Mouse (Mus musculus): ENCODE results near the gene Rsad1.

Gene Rsad1

DNA sequence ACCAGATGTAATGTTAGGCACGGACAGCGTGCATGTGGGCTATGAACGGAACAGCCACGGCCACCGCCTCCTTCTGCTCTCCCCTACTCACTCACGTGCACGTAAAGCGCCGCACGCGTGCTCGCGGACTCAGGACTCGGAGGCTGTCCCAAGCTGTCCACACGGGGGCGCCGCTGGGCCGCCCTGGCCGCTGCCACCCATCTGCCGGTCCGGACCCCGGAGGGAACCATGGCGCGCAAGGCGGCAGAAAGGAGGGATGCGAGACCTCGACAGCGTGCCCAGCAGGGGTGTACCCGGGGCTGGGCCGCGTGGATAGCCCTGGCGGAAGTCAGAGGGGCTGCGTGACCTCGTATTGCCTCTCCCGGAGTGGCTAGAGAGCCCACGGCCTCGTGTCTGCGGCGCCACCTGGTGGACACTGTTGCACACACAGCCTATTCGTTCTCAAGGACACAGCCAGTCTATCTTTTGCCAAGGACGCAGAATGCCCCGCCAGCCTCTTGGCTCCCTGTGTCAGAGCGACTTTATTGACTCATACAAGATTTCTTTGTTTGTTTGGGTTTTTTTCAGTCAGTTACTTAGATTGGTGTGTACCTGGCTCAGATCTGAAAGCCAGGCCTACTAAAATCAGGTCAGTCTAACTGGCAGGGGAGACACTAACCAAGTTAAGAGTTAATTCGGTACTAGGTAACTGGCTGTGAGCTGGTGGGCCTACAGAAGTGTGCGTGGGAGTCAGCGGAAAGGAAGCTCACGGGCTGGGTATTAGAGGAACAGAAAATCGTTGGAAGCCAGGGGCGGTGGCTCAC is at the start of gene Rsad1:
TSS of gene Rsad1 (minus strand) at position 368 of the 803 bp plus-strand sequence.
- peak; percentile 97 for DNase-seq

DNA sequence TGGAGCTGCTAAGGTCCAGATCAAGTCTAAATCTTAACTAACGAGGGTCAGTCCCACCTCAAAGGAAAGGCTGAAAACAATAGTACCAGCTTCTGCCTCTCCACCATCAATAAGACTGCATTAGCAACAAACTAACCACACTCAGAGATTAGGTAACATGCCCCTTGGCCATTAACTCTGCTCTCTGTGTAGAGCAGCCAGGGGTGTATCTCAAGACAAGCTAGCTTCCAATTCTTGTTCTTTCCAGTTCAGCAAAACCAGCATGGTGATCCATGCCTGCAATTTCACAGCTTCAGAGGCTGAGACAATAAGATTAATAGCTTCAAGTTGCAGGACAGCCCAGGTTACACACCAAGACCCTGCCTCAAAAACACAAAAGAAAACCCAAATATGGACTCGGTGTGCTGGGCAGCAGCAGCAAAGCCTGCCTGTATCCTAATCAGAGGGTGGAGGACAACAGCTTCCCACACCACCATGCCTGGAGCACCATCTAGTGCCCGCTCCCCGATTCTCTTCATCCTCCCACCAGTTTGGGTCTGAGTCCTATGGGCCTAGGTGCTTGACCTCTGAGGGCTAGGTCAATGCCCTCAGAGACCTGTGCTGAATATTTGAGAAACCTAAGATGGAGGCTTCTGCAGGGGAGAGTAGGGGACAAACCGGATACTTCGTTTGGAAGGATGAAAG is 49.5 kb upstream of the Rsad1 start:
- DNase-seq: no peak

DNA sequence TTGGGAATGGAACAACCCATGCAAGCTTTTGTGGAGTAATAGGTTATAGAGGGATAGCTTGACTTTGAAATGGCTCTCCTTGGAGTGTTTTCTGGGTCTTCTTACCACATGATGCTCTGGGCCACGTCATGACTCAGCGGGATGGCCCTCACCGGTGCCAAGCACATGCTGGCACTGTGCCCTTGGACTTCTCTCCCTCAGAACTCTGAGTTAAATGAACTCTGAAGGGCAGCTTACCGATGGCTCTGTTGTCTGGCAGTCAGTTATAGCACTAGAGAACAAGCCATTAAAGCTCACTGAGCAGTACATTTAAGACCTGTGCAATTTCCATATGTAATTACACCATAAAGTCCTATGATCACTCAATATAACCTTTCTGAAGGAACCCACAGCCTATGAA is 48.3 kb upstream of the Rsad1 start:
- DNase-seq: no peak

DNA sequence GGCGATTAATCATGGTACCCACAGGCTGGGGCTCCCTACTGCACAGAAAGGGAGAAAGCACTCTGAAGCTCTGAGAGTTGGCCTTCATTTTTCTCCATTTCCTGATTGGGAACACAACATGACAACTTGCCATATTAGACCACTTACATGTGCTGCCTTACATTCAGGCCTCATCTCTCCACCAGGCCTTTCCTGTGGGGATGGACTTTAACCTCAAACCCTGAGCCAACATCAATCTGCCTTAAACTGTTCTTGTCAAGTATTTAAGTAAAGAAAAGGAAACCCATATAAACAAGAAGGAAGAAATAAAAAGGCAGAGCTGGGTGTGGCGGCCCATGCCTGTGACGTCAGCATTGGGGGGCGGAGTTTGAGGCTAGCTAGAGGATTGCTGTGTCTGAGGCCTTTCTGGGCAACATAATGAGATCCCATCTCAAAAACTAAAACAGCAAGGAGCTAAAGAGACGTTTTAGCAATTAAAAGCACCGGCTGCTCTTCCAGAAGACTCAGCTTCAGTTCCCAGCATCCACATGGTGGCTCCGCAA is 47.3 kb upstream of the Rsad1 start:
- DNase-seq: no peak

DNA sequence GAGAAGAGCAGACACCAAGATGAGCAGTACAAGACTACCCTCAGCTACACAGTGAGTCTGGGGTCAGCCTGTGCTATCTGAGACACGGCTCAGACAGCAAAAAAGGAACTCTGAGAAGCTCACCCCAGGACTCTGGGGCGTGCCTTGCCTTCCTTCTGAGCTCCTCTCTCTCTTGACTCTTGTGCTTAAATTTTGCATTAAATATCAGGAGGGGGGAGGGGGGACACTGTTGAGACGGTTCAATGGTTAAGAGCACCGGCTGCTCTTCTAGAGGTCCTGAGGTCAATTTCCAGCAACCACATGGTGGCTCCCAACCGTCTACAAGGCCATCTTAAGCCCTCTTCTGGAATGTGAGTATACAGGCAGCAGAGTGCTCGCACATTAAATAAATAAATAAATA is 38.5 kb upstream of the Rsad1 start:
- no peak for DNase-seq

DNA sequence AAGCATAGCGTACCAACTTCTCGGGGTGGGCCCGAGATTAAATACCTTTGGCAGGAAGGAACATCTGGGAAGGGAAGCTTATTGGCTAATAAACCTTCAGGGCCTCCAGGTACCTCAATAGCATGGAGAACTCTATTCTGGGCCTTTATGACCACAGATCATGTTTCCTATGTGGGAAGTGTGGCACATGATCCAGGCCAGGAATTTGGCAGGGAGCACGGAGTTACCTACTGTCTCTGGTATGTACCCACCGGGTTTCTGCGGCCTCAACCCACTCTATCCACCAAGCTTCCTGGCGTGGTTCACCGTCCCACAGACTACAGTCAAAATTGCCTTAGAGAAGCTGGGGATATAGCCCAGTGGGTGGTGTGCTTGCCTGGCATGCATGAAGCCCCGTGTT is 36.0 kb upstream of the Rsad1 start:
- no peak for DNase-seq

DNA sequence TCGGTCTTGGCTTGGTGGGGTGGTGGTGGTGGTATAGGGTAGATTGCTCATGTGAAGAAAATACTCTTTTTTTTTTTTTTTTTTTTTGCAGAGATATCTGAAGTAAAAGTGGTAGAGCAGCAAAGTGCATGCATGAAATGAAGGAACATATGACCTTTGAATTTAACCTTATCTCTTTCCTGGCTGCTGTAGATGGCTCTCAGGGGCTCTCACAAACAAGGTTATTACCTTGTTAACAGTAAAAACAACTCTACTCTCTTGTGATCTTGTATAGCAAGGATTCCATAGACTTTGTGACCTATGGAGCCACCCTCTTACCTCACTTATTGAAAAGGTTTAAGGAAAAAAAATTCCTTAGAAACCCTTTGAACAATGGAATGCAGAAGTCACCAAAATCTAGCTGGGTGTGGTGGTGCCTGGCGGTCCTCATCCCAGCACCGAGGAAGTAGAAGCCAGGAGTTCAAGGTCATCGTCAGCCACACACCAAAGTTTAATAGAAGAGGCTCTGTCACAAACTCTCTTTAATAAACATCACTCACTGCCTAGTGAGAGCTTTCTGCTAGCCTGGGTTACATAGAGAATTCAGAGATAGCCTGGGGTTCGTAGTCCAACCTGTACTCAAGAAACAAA is 31.2 kb upstream of the Rsad1 start:
- no peak for DNase-seq

DNA sequence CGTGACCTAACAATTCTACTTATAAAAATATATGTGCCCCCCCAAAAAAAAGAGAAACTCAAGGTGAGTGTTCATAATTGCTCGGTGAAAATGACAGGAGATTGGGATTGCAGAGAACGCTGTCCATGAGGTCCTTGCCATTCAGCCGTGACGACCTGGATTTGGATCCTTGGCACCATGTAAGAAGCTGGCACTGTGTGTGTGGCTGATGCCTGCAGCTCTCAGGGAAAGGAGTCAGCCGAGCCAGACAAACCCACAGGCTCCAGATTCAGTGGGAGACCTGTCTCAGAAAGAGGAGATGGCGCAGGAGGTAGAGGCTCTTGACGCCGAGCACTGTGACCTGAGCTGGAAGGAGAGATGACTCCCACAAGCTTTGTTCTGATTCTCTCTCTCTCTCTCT is 27.3 kb upstream of the Rsad1 start:
- peak; percentile 33 for DNase-seq

DNA sequence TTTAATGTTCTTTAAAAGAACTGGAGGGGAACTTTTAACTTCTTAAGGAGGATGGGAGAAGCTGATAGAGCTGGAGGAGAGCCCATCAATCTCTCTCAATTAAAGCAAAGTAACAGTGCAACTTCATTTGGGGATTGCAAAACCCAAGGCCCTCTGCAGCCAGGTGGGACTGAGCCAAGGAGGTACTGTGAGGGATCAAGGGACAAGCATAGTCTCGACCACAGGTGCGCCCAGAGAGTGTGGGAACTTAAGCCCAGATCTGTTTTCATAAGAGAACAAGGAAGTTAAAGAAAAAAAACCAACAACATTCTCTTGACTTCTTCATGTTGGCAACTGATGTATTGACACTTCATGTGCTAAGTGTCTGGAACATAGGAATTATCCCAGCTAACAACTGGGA is 26.0 kb upstream of the Rsad1 start:
- DNase-seq: no peak

DNA sequence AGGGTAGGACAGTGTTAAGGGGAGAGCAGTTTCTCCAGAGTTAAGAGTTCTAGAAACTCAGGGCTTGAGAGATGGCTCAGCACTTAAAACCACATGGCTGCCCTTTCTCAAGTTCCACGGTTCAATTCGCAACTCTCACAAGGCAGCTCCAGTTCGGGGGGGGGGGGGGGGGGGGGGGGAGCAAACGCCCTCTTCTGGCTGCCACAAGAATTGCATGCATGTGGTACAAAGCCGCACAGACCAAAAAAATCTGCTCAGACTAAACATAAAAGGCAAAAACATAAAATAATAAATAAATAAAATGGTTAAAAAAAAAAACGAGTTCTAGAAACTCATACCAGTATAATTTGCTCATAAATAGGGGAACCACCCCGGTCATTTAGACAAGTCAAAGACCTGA is 25.5 kb upstream of the Rsad1 start:
- no peak for DNase-seq

DNA sequence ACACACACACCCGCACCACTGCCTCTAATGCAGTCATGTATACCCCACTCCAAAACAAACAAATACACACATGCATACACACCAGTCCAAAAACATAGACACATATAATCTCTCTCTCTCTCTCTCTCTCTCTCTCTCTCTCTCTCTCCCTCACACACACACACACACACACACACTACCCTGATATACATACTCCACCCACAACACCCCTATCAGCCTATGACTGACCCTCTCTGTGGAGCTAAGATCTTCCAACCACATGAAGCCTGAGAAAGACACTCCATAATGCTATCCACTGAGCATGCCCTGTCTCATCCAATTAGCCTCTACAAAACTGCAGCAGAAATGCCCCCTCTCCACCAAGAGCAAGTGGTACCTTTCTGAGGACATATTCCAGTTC is 22.8 kb upstream of the Rsad1 start:
- no peak for DNase-seq

DNA sequence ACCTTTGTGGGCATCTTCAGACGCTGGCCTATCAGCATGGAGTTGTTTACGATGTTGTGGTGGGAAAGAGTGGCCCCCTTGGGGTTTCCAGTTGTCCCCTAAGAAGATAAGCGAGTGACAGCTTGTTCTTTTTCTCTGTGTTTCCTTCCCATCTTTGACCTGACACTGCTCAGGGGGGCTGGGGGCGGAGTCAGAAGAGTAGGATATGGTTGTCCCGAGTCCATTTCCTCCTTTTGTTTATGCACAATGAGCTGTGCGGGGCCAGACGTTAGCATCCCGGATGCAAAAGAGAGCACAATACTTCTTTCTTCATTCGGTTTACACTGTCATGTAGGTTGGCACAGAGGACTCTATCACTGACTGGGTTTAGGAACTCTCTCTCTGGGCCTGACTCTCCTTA is 21.6 kb upstream of the Rsad1 start:
- DNase-seq: no peak

DNA sequence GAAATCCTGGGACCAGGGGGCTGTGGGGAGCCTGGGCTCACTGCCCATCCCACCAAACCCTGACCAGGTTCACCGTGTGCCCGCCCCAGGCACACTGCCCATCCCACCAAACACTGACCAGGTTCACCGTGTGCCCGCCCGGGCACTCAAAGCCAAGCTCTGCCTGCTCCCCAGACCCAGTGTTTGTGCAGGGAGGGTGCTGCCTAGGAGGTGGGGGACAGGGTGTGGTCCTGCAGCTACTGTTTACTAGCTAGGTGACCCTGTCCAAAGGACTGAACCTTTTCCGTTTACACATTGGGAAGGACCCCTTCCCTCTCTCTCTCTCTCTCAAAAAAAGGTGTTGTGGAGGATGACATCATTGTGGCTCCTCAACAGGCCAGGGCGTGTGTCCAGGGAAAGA is 18.3 kb upstream of the Rsad1 start:
- no peak for DNase-seq

DNA sequence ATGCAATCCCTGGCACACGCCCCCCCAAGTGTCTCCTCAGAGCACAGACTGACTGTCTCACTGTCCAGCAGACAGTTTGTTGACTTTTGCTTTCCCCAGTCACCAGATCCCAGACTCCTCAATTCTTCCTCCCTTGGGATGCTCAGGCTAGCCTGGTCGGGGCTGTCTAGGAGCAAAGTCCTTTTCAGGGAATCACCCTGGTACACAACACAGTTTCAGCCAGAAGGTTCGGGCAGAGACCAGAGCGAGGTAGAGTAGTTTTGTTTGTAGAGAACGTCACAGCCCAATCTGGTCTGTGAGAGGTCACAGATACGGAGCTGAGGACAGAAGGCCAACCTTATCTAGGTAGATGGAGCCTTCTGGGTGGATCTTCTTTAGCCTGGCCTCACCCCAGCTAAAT is 17.5 kb upstream of the Rsad1 start:
- DNase-seq: no peak

DNA sequence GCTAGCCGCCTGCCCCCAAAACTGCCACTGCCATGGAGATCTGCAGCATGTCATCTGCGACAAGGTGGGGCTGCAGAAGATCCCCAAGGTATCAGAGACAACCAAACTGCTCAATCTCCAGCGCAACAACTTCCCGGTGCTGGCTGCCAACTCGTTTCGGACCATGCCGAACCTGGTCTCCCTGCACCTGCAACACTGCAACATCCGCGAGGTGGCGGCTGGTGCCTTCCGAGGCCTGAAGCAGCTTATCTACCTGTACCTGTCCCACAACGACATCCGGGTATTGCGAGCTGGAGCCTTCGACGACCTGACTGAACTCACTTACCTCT is 16.1 kb upstream of the Rsad1 start:
- DNase-seq: no peak

DNA sequence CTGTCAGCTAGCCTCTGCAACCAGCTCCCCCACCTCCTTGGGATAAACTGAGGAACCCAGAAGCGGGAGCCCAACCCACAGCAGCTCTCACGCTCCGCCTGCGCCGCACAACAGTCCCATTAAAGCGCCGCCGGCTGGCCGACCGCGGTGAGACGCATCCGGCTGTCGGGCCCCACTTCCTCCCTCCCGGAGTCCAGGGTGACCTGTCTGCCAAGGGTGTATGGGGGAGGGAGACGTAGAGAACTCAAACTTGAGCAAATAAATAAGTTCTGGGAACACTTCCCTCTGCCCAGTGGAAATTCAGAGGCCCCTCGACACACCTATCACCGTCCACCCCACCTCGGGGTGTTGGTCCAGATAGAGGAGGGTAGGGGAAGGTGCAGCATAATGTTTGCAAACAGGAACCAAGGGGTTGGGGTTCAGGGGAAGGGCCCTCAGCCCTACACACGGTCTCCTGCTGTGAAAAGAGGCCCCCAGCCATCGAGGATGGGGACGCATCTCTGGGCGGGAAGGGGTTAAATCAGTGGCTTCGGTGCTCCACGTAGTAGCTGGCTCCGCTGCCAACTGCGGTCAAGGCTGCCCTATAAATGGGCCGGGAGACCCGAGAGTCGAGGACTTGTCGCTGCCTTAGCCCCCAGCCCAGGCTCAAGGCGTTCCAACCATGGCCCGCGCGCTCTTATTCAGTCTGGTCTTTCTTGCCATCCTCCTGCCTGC is 15.5 kb upstream of the Rsad1 start, which contains the start of gene Chad:
TSS of gene Chad (plus strand) at position 611 of the 714 bp plus-strand sequence.
- no peak for DNase-seq

DNA sequence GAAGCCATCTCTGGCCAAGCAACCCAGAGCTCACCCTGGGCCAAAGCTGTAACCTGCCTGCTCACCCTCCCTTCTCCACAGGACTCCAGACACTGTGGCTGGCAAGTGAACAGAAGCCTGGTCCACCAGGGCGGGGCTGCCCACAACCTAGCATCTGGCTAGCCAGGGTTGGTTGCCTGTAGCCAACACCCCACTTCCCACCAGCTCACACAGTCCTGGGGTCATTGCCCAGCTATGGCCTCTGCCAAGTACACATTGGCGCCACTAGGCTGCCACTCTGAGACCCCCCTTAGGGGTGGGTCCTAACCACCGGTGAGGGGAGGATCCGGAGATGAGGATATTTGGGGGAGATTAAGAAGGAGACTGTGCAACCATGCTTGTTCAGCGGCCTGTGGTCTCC is 14.8 kb upstream of the Rsad1 start:
- DNase-seq: no peak

DNA sequence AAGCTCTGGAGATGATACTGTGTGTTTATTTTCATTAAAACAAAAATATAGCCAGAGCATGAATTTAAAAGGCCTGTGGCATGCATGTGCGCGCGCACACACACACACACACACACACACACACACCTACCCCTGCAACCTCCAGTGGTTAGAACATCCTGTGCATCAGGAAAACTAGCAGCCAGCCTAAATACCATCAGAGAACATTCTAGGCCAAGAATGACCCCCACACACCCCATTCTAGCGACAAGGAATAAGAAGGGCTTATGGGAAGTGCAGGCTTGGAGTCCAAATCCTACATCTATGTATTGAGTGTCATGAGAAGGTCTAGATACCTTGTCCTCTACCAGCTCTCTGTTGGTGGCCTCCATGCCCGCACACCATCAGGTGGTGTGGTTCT is 14.3 kb upstream of the Rsad1 start:
- DNase-seq: no peak

DNA sequence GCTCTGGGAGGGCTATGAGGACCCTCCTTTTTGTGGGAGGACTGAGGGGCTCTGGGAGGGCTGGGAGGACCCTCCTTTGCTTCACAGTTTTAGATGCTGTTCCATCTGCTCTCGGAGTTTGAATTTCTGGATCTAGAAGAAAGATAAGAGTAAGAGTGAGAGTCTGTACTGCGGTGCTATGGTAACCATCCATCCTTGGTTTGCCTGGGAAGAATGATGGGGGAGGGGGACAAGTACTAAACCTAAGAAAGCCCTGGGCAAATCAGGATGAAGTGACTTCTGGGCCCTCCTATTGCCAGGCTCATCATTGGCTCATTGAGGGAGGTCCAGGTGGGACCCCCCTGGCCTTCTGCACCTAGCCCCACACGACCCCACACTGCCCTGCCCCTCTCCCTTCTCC is 9.2 kb upstream of the Rsad1 start:
- no peak for DNase-seq

DNA sequence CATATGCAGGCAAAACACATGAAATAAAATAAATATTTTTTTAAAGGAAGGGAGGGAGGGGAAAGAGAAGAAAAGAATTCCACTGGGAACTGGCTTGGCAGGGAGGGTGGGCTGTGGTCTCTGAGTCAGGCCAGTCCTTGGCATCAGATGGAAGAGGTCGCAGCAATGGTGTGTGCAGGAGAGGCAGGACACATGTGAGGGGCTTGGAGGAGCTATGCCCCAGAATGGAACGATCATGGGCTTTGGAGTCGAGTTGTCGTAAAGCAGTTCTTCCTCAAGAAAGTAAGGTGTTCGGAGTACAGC is 1.3 kb upstream of the Rsad1 start:
- peak; percentile 46 for DNase-seq

DNA sequence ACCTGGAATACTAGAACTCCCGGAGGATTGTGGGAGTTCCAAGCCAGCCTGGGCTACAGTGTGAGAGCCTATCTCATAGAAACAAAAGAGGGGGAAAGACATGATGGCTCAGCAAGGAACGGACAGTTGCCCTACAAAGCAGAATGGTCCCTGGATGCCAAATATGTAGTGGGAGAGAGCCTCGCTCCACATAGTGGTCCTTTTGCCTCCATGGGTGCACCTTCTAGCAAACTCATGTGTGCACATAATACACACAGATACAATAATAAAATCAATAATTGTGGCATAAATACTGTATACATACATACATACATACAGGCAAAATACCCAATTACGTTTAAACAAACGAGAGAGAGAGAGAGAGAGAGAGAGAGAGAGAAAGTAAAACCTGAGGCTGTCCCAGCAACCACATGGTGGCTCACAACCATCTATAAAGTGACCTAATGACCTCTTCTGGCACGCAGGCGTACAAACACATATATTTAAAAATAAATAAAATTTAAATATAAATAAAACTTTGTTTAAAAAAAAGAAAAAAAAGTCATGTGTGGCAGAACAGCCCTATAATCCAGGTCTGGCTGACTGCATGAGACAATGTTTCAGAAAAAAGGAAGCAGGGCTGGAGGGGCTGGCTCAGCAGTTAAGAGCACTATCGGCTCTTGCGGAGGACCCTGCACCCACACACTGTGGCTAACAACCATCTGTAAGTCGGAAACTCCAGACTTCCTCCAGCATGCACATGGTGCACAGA is 811 bp upstream of the Rsad1 start:
- DNase-seq: no peak

DNA sequence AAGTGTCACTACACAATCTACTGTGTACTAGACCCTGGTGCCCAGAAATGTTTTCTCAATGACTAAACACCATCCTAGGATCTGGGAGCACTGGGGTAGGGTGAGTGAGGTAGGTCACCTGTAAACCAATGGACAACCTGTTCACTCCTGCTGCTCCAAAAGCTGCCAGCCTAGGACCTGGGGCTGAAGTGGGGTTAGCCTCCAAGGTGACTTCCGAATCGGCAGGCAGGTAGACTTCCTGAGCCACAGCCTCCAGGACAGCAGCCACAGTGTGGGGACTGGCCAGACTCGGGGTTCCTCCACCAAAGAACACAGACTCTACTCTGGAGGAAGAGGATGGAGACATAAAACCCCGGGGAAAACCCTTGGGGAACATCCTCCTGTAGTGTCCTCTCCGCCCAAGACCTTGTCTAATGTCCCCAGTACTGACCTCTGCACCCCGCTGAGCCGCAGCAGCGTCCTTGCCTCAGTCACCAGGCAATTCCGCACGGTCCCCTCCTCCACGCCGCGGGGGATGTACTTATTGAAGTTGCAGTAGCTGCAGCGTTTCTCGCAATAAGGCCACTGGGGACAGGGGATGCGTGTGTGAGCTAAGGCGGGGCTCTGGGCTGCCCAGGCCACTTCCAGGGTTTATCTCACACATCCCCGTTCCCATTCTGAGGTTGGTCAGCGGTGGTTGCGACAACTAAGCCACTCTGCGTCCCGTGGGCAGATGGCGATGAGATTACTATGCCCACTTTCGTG is 842 bp downstream of the Rsad1 start:
- peak; percentile 80 for DNase-seq

All from cerebellum, adult 9-11 months (tissue).